Mouse (Mus musculus) lung, adult 2 months (tissue): ENCODE measurements around the gene Arhgef7.

Experiments used
- CTCF ChIP-seq: fragments of 200-500 bp; IDR thresholded peaks from 2 replicates; pipeline ENCODE4 v1.5.1; 2011; ENCODE audit warnings: mild to moderate bottlenecking, low read length, control low read depth; ENCODE audit not compliant: insufficient read depth
- POLR2A ChIP-seq: fragments of 200-500 bp; IDR thresholded peaks from 2 replicates; pipeline ENCODE4 v1.6.1; 2011; ENCODE audit warnings: low read depth, mild to moderate bottlenecking, control low read depth, low read length, borderline replicate concordance; ENCODE audit errors: extremely low read depth

DNA sequence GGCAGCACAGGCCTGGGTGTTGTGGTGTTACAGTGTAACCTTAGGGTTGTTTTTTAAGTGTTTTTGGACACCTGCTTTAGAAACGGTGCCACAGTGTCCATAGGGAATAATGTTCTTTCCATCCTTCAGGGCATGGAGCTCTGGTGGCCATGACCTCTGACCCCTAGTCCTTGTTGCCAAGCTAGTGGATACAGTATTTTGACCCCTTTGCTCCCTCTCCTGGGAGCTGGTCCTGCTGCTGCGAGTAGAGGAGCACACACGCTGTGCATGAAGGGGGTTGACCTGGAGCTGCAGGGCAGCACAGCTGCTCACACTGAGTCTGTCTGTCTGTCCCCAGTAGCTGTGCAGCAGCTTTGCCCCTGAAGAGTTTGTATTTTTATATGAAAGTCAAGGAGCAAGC, 98.2 kb downstream of the Arhgef7 start:
- TF ChIP-seq CTCF (no peak), POLR2A (no peak)
